Mouse (Mus musculus) CH12.LX (cell line): ENCODE measurements around the gene Fam69b. TPM values are rescaled to one million over a fixed set of nuclear protein-coding genes. Genes with fewer than 3 reads are reported as not detected.

Source experiments
- DNase-seq: peaks from one replicate; pipeline ENCODE4 v3.0.0-alpha.2; 2013; ENCODE audit errors: extremely low read depth
- H3K27ac ChIP-seq: 2 replicates; pipeline ENCODE4 v1.5.1; 2012; ENCODE audit warnings: low read depth, mild to moderate bottlenecking, control low read depth, moderate library complexity; ENCODE audit not compliant: insufficient read depth
- H3K27me3 ChIP-seq: replicated peaks from 2 replicates; pipeline ENCODE3; 2012; ENCODE audit warnings: inconsistent platforms
- H3K36me3 ChIP-seq, 2 experiments: replicated peaks in 1 of 2; 2 replicates each; pipeline versions ENCODE3 to v1.6.1; 2012; ENCODE audit warnings: inconsistent platforms in 1 of 2, low read length in 1 of 2, mild to moderate bottlenecking in 1 of 2, mixed read lengths in 1 of 2, moderate library complexity in 1 of 2; ENCODE audit not compliant: control insufficient read depth in 1 of 2, insufficient read depth in 1 of 2
- H3K4me1 ChIP-seq, 2 experiments: 2 replicates each; pipeline ENCODE4 v1.6.1; 2012; ENCODE audit warnings: inconsistent platforms in 1 of 2, moderate library complexity in 1 of 2; ENCODE audit not compliant: insufficient read depth in 2 of 2, control insufficient read depth in 1 of 2
- H3K4me2 ChIP-seq: 2 replicates; pipeline ENCODE4 v1.6.1; 2012; ENCODE audit warnings: low read depth, mild to moderate bottlenecking, control low read depth; ENCODE audit not compliant: poor library complexity, insufficient read depth, severe bottlenecking
- H3K4me3 ChIP-seq, 3 experiments: fragments of 150-350 bp in 1 of 3; sonication (generic) in 1 of 3; replicated peaks in 1 of 3; 2 replicates each; pipeline versions ENCODE3 to v1.5.1; 2011 to 2012; ENCODE audit warnings: low read depth in 2 of 3, low read length in 2 of 3, mild to moderate bottlenecking in 2 of 3, moderate library complexity in 2 of 3, control low read depth in 1 of 3, improper control_type of control experiment in 1 of 3, inconsistent platforms in 1 of 3, mixed read lengths in 1 of 3; ENCODE audit not compliant: poor library complexity in 1 of 3
- H3K79me2 ChIP-seq: replicated peaks from 2 replicates; pipeline ENCODE4 v1.6.1; 2012; ENCODE audit warnings: mild to moderate bottlenecking, moderate library complexity; ENCODE audit not compliant: control insufficient read depth, poor library complexity, insufficient read depth, severe bottlenecking; ENCODE audit errors: extremely low read depth
- H3K9ac ChIP-seq: 2 replicates; pipeline ENCODE4 v1.6.1; 2012; ENCODE audit warnings: low read depth, mild to moderate bottlenecking, control low read depth, moderate library complexity; ENCODE audit not compliant: insufficient read depth
- H3K9me3 ChIP-seq: replicated peaks from 2 replicates; pipeline ENCODE3; 2012; ENCODE audit warnings: low read length, inconsistent platforms, mixed read lengths
- BHLHE40 ChIP-seq: IDR thresholded peaks from 2 replicates; pipeline ENCODE4 v1.6.1; 2011; ENCODE audit warnings: mild to moderate bottlenecking, low read depth, low read length, improper control_type of control experiment
- CHD1 ChIP-seq: IDR thresholded peaks from 2 replicates; pipeline ENCODE4 v1.6.1; 2012; ENCODE audit warnings: low read depth, low read length, improper control_type of control experiment, inconsistent platforms
- CHD2 ChIP-seq: IDR thresholded peaks from 2 replicates; pipeline ENCODE4 v1.6.1; 2011; ENCODE audit warnings: low read length, improper control_type of control experiment
- CTCF ChIP-seq, 2 experiments: IDR thresholded peaks in 1 of 2; conservative IDR thresholded peaks in 1 of 2; 2 replicates each; pipeline ENCODE4 v1.5.1; 2011 to 2012; ENCODE audit warnings: low read depth in 2 of 2, low read length in 2 of 2, improper control_type of control experiment in 1 of 2, inconsistent platforms in 1 of 2, mild to moderate bottlenecking in 1 of 2, moderate library complexity in 1 of 2
- E2F4 ChIP-seq: IDR thresholded peaks from 2 replicates; pipeline ENCODE4 v1.6.1; 2011; ENCODE audit warnings: low read depth, low read length, improper control_type of control experiment; ENCODE audit not compliant: insufficient replicate concordance
- ELF1 ChIP-seq: IDR thresholded peaks from 2 replicates; pipeline ENCODE4 v1.6.1; 2014; ENCODE audit warnings: low read depth, mild to moderate bottlenecking, inconsistent platforms, low read length, improper control_type of control experiment
- EP300 ChIP-seq: IDR thresholded peaks from 2 replicates; pipeline ENCODE4 v1.6.1; 2011; ENCODE audit warnings: low read length, improper control_type of control experiment
- ETS1 ChIP-seq: conservative IDR thresholded peaks from 2 replicates; pipeline ENCODE4 v1.6.1; 2012; ENCODE audit warnings: low read depth, mild to moderate bottlenecking, inconsistent platforms, low read length, improper control_type of control experiment, moderate library complexity
- GABPA ChIP-seq: IDR thresholded peaks from 2 replicates; pipeline ENCODE4 v1.6.1; 2012; ENCODE audit warnings: low read depth, low read length, improper control_type of control experiment, inconsistent platforms; ENCODE audit not compliant: insufficient replicate concordance
- HCFC1 ChIP-seq: IDR thresholded peaks from 2 replicates; pipeline ENCODE4 v1.6.1; 2012; ENCODE audit warnings: low read depth, mild to moderate bottlenecking, inconsistent platforms, low read length, improper control_type of control experiment
- IRF4 ChIP-seq: IDR thresholded peaks from 2 replicates; pipeline ENCODE4 v1.6.1; 2014; ENCODE audit warnings: low read depth, mild to moderate bottlenecking, inconsistent platforms, low read length, improper control_type of control experiment
- JUN ChIP-seq: IDR thresholded peaks from 2 replicates; pipeline ENCODE4 v1.6.1; 2011; ENCODE audit warnings: low read depth, mild to moderate bottlenecking, low read length, improper control_type of control experiment, moderate library complexity; ENCODE audit not compliant: insufficient read depth
- JUND ChIP-seq: conservative IDR thresholded peaks from 2 replicates; pipeline ENCODE4 v1.6.1; 2011; ENCODE audit warnings: low read depth, low read length, improper control_type of control experiment
- KAT2A ChIP-seq: IDR thresholded peaks from 2 replicates; pipeline ENCODE4 v1.6.1; 2012; ENCODE audit warnings: low read length, improper control_type of control experiment, inconsistent platforms; ENCODE audit not compliant: insufficient replicate concordance
- MAFK ChIP-seq: IDR thresholded peaks from 2 replicates; pipeline ENCODE4 v1.6.1; 2011; ENCODE audit warnings: low read length, improper control_type of control experiment; ENCODE audit not compliant: insufficient replicate concordance
- MAX ChIP-seq: IDR thresholded peaks from 2 replicates; pipeline ENCODE4 v1.6.1; 2011; ENCODE audit warnings: low read length, improper control_type of control experiment
- MAZ ChIP-seq: IDR thresholded peaks from 2 replicates; pipeline ENCODE4 v1.6.1; 2012; ENCODE audit warnings: low read depth, mild to moderate bottlenecking, inconsistent platforms, low read length, improper control_type of control experiment, moderate library complexity
- MEF2A ChIP-seq: IDR thresholded peaks from 2 replicates; pipeline ENCODE4 v1.6.1; 2014; ENCODE audit warnings: low read depth, mild to moderate bottlenecking, inconsistent platforms, low read length, improper control_type of control experiment, borderline replicate concordance
- MXI1 ChIP-seq: IDR thresholded peaks from 2 replicates; pipeline ENCODE4 v1.6.1; 2011; ENCODE audit warnings: mild to moderate bottlenecking, low read depth, low read length, improper control_type of control experiment
- MYC ChIP-seq: IDR thresholded peaks from 2 replicates; pipeline ENCODE4 v1.6.1; 2011; ENCODE audit warnings: low read depth, mild to moderate bottlenecking, improper control_type of control experiment, low read length
- NELFE ChIP-seq: IDR thresholded peaks from 2 replicates; pipeline ENCODE4 v1.6.1; 2011; ENCODE audit warnings: low read depth, low read length, improper control_type of control experiment
- NRF1 ChIP-seq: IDR thresholded peaks from 2 replicates; pipeline ENCODE4 v1.6.1; 2014; ENCODE audit warnings: low read depth, mild to moderate bottlenecking, inconsistent platforms, low read length, improper control_type of control experiment, moderate library complexity
- PAX5 ChIP-seq: IDR thresholded peaks from 2 replicates; pipeline ENCODE4 v1.6.1; 2012; ENCODE audit warnings: low read length, inconsistent platforms, mixed read lengths
- POLR2A ChIP-seq: IDR thresholded peaks from 2 replicates; pipeline ENCODE4 v1.6.1; 2011; ENCODE audit warnings: low read depth, mild to moderate bottlenecking, improper control_type of control experiment, low read length
- POLR2AphosphoS2 ChIP-seq: IDR thresholded peaks from 2 replicates; pipeline ENCODE4 v1.6.1; 2011; ENCODE audit warnings: low read depth, low read length, improper control_type of control experiment
- RAD21 ChIP-seq: IDR thresholded peaks from 2 replicates; pipeline ENCODE4 v1.6.1; 2011; ENCODE audit warnings: low read depth, mild to moderate bottlenecking, low read length, improper control_type of control experiment, moderate library complexity
- RCOR1 ChIP-seq: conservative IDR thresholded peaks from 2 replicates; pipeline ENCODE4 v1.6.1; 2012; ENCODE audit warnings: low read depth, mild to moderate bottlenecking, inconsistent platforms, low read length, improper control_type of control experiment
- SIN3A ChIP-seq: IDR thresholded peaks from 2 replicates; pipeline ENCODE4 v1.6.1; 2012; ENCODE audit warnings: low read length, improper control_type of control experiment, inconsistent platforms
- SMC3 ChIP-seq: IDR thresholded peaks from 2 replicates; pipeline ENCODE4 v1.6.1; 2011; ENCODE audit warnings: low read depth, low read length, improper control_type of control experiment
- TBP ChIP-seq: conservative IDR thresholded peaks from 2 replicates; pipeline ENCODE4 v1.6.1; 2011; ENCODE audit warnings: low read depth, low read length, improper control_type of control experiment
- TCF12 ChIP-seq: IDR thresholded peaks from 2 replicates; pipeline ENCODE4 v1.6.1; 2014; ENCODE audit warnings: low read depth, mild to moderate bottlenecking, inconsistent platforms, low read length, improper control_type of control experiment
- UBTF ChIP-seq: IDR thresholded peaks from 2 replicates; pipeline ENCODE4 v1.6.1; 2012; ENCODE audit warnings: low read depth, mild to moderate bottlenecking, inconsistent platforms, low read length, improper control_type of control experiment, moderate library complexity
- USF1 ChIP-seq: IDR thresholded peaks from 2 replicates; pipeline ENCODE4 v1.6.1; 2014; ENCODE audit warnings: low read depth, mild to moderate bottlenecking, inconsistent platforms, low read length, improper control_type of control experiment
- USF2 ChIP-seq: conservative IDR thresholded peaks from 2 replicates; pipeline ENCODE4 v1.6.1; 2011; ENCODE audit warnings: low read depth, low read length, improper control_type of control experiment
- ZC3H11A ChIP-seq: IDR thresholded peaks from 2 replicates; pipeline ENCODE4 v1.6.1; 2012; ENCODE audit warnings: low read depth, mild to moderate bottlenecking, inconsistent platforms, low read length, improper control_type of control experiment
- ZKSCAN1 ChIP-seq: IDR thresholded peaks from 2 replicates; pipeline ENCODE4 v1.6.1; 2012; ENCODE audit warnings: low read depth, inconsistent platforms, low read length, improper control_type of control experiment, borderline replicate concordance
- ZMIZ1 ChIP-seq: IDR thresholded peaks from 2 replicates; pipeline ENCODE4 v1.6.1; 2012; ENCODE audit warnings: low read depth, mild to moderate bottlenecking, inconsistent platforms, low read length, improper control_type of control experiment
- ZNF384 ChIP-seq: IDR thresholded peaks from 2 replicates; pipeline ENCODE4 v1.6.1; 2012; ENCODE audit warnings: low read depth, low read length, improper control_type of control experiment, inconsistent platforms
- dilution Hi-C: fragments of 300-500 bp; cut with MboI; formaldehyde crosslinking; loops from 2 replicates; pipeline ENCODE4 v1.14.3; 2020; ENCODE audit warnings: low sequenced_read_pairs; ENCODE audit not compliant: extremely low pct_unique_long_range_greater_than_20kb, extremely low pct_ligation_motif_present
- in situ Hi-C: fragments of 300-500 bp; cut with MboI; formaldehyde crosslinking; loops from 3 replicates; pipeline ENCODE4 v1.14.3; 2019; ENCODE audit warnings: low sequenced_read_pairs, low pct_ligation_motif_present, low pct_unique_long_range_greater_than_20kb, mixed read lengths
- polyA plus RNA-seq: library from polyadenylated mRNA; unstranded; fragments of >175 nt; gene quantifications from 2 replicates; pipeline ENCODE4 v1.2.1, GENCODE M21; 2012; ENCODE audit warnings: low read depth; ENCODE audit not compliant: insufficient read length
- total RNA-seq, 2 experiments: library from RNA; depleted of rRNA; stranded (reverse); fragments of 300-350 nt in 1 of 2; fragments of >200 nt in 1 of 2; gene quantifications; 2 replicates each; pipeline ENCODE4 v1.2.3; 2012 to 2014

Fam69b gene
- total and polyA plus RNA-seq, 3 experiments = 0.16 to 1.2 TPM; not detected in 1

GRCm38 (mm10) chr2:26646643-26647293 is 18.5 kb downstream of the Fam69b start:
- DNase-seq = peak; percentile 93
- Histone ChIP-seq H3K4me2 (no peak overlapping the region; the same call in 1 of the 2 replicates), H3K9me3 (no peaks in the 10 kb centered on the region), H3K4me3 (no peak overlapping the region), H3K79me2 (no peaks in the 10 kb centered on the region)
- dilution Hi-C loops = no loop called here
- peak; percentile 64; the same call in 1 of the 2 replicates for TF ChIP-seq ELF1
- no peak for TF ChIP-seq GABPA
- TF ChIP-seq TCF12 = peak; percentile 29; the same call in 1 of the 2 replicates
- peak; percentile 61 for TF ChIP-seq MAX
- TF ChIP-seq MAFK = no peak
- no peak for TF ChIP-seq TBP
- no peak for TF ChIP-seq UBTF
- TF ChIP-seq ETS1 = no peak
- peak; percentile 98 to 99 for TF ChIP-seq CTCF (conservative IDR thresholded peaks at IDR 0.05 in 1 of 2, IDR thresholded peaks at IDR 0.05 in 1 of 2; ENCODE audit: low read depth in 2 of 2, low read length in 2 of 2)
- no peak for TF ChIP-seq ZMIZ1
- TF ChIP-seq KAT2A = no peak
- TF ChIP-seq HCFC1 = peak; percentile 50
- TF ChIP-seq ZNF384 = no peak
- TF ChIP-seq RAD21 = peak; percentile 96
- TF ChIP-seq JUN = no peak
- no peak for TF ChIP-seq CHD1
- peak; percentile 93; the same call in 1 of the 2 replicates for TF ChIP-seq NELFE
- TF ChIP-seq SIN3A = no peak
- peak; percentile 89 for TF ChIP-seq SMC3
- no peak for TF ChIP-seq EP300
- TF ChIP-seq PAX5 = no peak
- 0 out of 2 replicates have a peak, but pooled peaks have one; percentile 16 for TF ChIP-seq ZC3H11A
- TF ChIP-seq BHLHE40 = no peak
- TF ChIP-seq MEF2A = no peak; the same call in 1 of the 2 replicates
- peak; percentile 69; the same call in 1 of the 2 replicates for TF ChIP-seq MYC
- no peak for TF ChIP-seq POLR2AphosphoS2
- TF ChIP-seq JUND = no peak
- TF ChIP-seq E2F4 = no peak
- no peak for TF ChIP-seq ZKSCAN1
- 0 out of 2 replicates have a peak, but pooled peaks have one; percentile 16 for TF ChIP-seq NRF1
- no peak for TF ChIP-seq RCOR1
- TF ChIP-seq USF1 = no peak
- TF ChIP-seq USF2 = no peak
- TF ChIP-seq MAZ = no peak
- no peak for TF ChIP-seq POLR2A
- TF ChIP-seq IRF4 = peak; percentile 38; the same call in 1 of the 2 replicates
- TF ChIP-seq MXI1 = no peak
- no peak for TF ChIP-seq CHD2
- TF ChIP-seq, all 38 proteins: peak for 12
- Histone ChIP-seq H3K36me3 (no peaks in the 10 kb centered on the region), H3K27me3 (peaks cover 2% of the 10 kb centered on the region), H3K27ac (no peak overlapping the region), H3K4me1 (peaks cover 0 to 8% of the 10 kb centered on the region in 2 experiments; a peak in 1 of 4 replicates), H3K9ac (no peak overlapping the region)
- in situ Hi-C loops = no loop called here
